Mouse (Mus musculus): ENCODE data around the gene Cfap97d1. TPM values are rescaled to one million over a fixed set of nuclear protein-coding genes. Genes with fewer than 3 reads are reported as not detected.

Gene Cfap97d1
- polyA plus RNA-seq, 1 experiment: not detected

- DNase-seq (ENCODE audit: low read depth): no peak
- TF ChIP-seq POLR2A (IDR thresholded peaks at IDR 0.05; ENCODE audit: borderline replicate concordance, extremely low read depth, insufficient read depth, insufficient read length, poor library complexity, severe bottlenecking) (no peak), CTCF (IDR thresholded peaks at IDR 0.05; ENCODE audit: borderline replicate concordance, extremely low read depth, insufficient read depth, insufficient read length) (no peak)
Measured at GRCm38 (mm10) chr11:102039487-102040137, 55.5 kb downstream of the Cfap97d1 start.

DNA sequence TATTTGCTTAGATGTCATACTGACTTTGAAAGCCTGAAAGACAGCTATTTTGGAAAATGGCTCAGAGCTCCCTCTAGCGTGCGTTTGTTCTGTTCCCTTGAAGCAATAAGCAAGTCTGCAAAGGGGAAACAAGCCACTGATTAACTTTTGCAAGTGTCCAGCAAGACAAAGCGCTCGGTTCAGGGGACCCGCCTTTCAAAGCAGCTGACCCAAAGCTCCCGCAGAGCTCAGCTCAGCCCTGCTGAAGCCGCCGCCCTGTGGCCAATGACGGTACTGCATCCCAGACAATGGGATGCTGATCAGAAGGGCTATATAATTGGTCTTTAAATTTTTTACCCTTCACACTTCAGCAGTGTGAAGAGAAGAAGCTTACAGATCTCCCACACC is 56.1 kb downstream of the Cfap97d1 start:
- TF ChIP-seq POLR2A (IDR thresholded peaks at IDR 0.05; ENCODE audit: borderline replicate concordance, extremely low read depth, insufficient read depth, insufficient read length, poor library complexity, severe bottlenecking) (no peak), CTCF (IDR thresholded peaks at IDR 0.05; ENCODE audit: borderline replicate concordance, extremely low read depth, insufficient read depth, insufficient read length) (peak; percentile 81)
- DNase-seq (ENCODE audit: low read depth): peak; percentile 92

DNA sequence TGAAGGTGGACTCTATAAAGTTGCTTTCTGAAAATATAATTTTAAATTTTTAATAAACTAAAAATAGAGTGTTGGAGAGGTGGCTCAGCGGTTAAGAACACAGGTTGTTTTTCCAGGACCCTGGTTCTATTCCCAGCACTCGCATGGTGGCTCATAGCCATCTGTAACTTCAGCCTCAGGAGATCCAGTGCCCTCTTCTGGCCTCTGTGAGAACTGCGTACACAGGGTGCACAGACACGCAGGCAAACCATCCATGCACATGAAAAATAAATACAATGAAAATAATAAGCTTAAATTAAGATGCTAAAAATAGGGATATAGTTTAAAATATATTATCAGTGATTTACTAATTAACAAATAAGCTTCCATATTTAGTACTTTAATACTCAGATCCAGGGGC is 56.6 kb downstream of the Cfap97d1 start:
- no peak for DNase-seq (ENCODE audit: low read depth)
- TF ChIP-seq CTCF (IDR thresholded peaks at IDR 0.05; ENCODE audit: borderline replicate concordance, extremely low read depth, insufficient read depth, insufficient read length) (no peak), POLR2A (IDR thresholded peaks at IDR 0.05; ENCODE audit: borderline replicate concordance, extremely low read depth, insufficient read depth, insufficient read length, poor library complexity, severe bottlenecking) (no peak)

- TF ChIP-seq POLR2A (IDR thresholded peaks at IDR 0.05; ENCODE audit: borderline replicate concordance, extremely low read depth, insufficient read depth, insufficient read length, poor library complexity, severe bottlenecking) (no peak), CTCF (IDR thresholded peaks at IDR 0.05; ENCODE audit: borderline replicate concordance, extremely low read depth, insufficient read depth, insufficient read length) (no peak)
- DNase-seq (ENCODE audit: low read depth): no peak
Measured at GRCm38 (mm10) chr11:102041350-102041949, 57.4 kb downstream of the Cfap97d1 start, which contains the start of gene Cd300lg. Gene Cd300lg, plus strand, starts transcription at chr11:102041509.

Other genes starting within 250 kb of the Cfap97d1 start
- 7.3 and 10.4 TPM in 2 replicates for gene Etv4, start 198.9 kb upstream of the Cfap97d1 start, polyA plus RNA-seq (2012; rRNA removed)
- 0.35 and 0.36 TPM in 2 replicates for gene Meox1, start 89.9 kb upstream of the Cfap97d1 start, polyA plus RNA-seq (2012; rRNA removed)
- gene Sost, start 17.3 kb upstream of the Cfap97d1 start, polyA plus RNA-seq (2012; rRNA removed): 0.22 and 0.23 TPM in 2 replicates
- 9.7 and 15.4 TPM in 2 replicates for gene Dusp3, start 2.7 kb downstream of the Cfap97d1 start, polyA plus RNA-seq (2012; rRNA removed)
- gene Mpp3, start 44.2 kb downstream of the Cfap97d1 start, polyA plus RNA-seq (2012; rRNA removed): 50.9 and 55.3 TPM in 2 replicates
- gene Cd300lg, start 57.2 kb downstream of the Cfap97d1 start, polyA plus RNA-seq (2012; rRNA removed): 0.11 and 0.15 TPM in 2 replicates
- 49.9 and 51.5 TPM in 2 replicates for gene Mpp2, start 104.2 kb downstream of the Cfap97d1 start, polyA plus RNA-seq (2012; rRNA removed)
- not detected in 2 replicates for gene Ppy, start 117.0 kb downstream of the Cfap97d1 start, polyA plus RNA-seq (2012; rRNA removed)
- gene Pyy, start 123.6 kb downstream of the Cfap97d1 start, polyA plus RNA-seq (2012; rRNA removed): 1.8 and 4.0 TPM in 2 replicates
- 0.04 and 0.05 TPM in 2 replicates for gene Nags, start 161.2 kb downstream of the Cfap97d1 start, polyA plus RNA-seq (2012; rRNA removed)
- gene Tmem101, start 172.1 kb downstream of the Cfap97d1 start, polyA plus RNA-seq (2012; rRNA removed): 36.3 and 38.6 TPM in 2 replicates
- 36.5 and 47.6 TPM in 2 replicates for gene Lsm12, start 201.0 kb downstream of the Cfap97d1 start, polyA plus RNA-seq (2012; rRNA removed)
- gene G6pc3, start 205.3 kb downstream of the Cfap97d1 start, polyA plus RNA-seq (2012; rRNA removed): 56.9 and 67.0 TPM in 2 replicates
- 147 and 153 TPM in 2 replicates for gene Hdac5, start 245.9 kb downstream of the Cfap97d1 start, polyA plus RNA-seq (2012; rRNA removed)